Comparison of ENCODE assay signal across 7 mouse cellular contexts in the genomic region with DNA sequence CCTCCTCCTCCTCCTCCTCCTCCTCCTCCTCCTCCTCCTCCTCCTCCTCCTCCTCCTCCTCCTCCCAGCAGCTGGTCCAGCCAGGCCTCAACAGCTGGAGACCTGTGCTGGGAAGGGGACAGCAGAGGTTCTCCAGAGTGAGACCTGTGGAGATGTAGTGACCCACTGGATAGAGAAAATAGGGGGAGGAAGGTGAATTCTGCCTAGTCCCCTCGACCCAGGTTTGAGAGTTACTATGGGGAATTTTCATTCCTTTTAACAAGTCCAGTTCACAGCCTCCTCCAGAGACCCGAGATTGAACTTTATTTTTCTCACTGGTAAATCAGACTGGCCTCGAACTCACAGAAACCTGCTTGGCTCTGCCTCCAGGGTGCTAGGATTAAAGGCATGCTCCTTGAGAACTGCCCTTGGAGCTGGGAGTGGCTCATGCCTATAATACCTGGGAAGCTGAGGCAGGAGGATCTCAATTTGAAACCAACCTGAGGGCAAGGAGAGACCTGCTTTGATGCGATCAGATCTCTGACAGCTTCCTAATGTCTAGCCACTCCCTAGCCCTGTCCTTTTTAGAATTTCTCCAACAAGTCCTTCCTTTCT. TPM values are rescaled to one million over a fixed set of nuclear protein-coding genes. Genes with fewer than 3 reads are reported as not detected.
A peak's percentile ranks its signal among the peaks of the same experiment; 100 is the strongest.
DNase-seq lines count a peak whose midpoint lies in the region; ATAC-seq and TF ChIP-seq lines count a peak whose summit lies in the region.

No protein-coding gene starts in this region.

- peak overlapping the region; percentile 100 for H3K4me2 ChIP-seq in forebrain, embryonic 14.5 days (ENCODE audit: low read length)
- H3K4me2 ChIP-seq in limb, embryonic 11.5 days (ENCODE audit: low read depth, severe bottlenecking) = no peak overlapping the region
- peak overlapping the region; percentile 92; the same call in 1 of the 2 replicates for H3K4me2 ChIP-seq in stomach, embryonic 14.5 days (replicated peaks; ENCODE audit: low read depth, low read length)

- no peaks in the 10 kb centered on the region for H3K36me3 ChIP-seq in forebrain, embryonic 14.5 days (ENCODE audit: control insufficient read depth, insufficient read depth, low read length)
- no peaks in the 10 kb centered on the region for H3K36me3 ChIP-seq in limb, embryonic 11.5 days (ENCODE audit: control insufficient read depth, insufficient read depth, low read length)
- no peaks in the 10 kb centered on the region for H3K36me3 ChIP-seq in stomach, embryonic 14.5 days (ENCODE audit: control insufficient read depth, insufficient read depth, low read length)

- TF ChIP-seq CTCF in lung, adult 2 months (IDR thresholded peaks at IDR 0.05; ENCODE audit: insufficient read depth, low read length) = no peak

- H3K4me1 ChIP-seq in lung, adult 2 months (ENCODE audit: control insufficient read depth, insufficient read depth, low read length) = peaks cover 2% of the 10 kb centered on the region; the same call in 1 of the 2 replicates
- H3K4me1 ChIP-seq in forebrain, embryonic 14.5 days (ENCODE audit: control insufficient read depth, insufficient read depth, low read length) = peaks cover 2% of the 10 kb centered on the region; the same call in 1 of the 2 replicates
- peaks cover 9% of the 10 kb centered on the region; the same call in 1 of the 2 replicates for H3K4me1 ChIP-seq in limb, embryonic 11.5 days (ENCODE audit: control insufficient read depth, insufficient read depth, low read length)
- H3K4me1 ChIP-seq in stomach, embryonic 14.5 days (ENCODE audit: control insufficient read depth, insufficient read depth, low read length) = peaks cover 13% of the 10 kb centered on the region

- peaks cover 4% of the 10 kb centered on the region; the same call in 1 of the 2 replicates for H3K9me3 ChIP-seq in forebrain, embryonic 14.5 days (replicated peaks; ENCODE audit: control insufficient read depth, low read length)
- no peaks in the 10 kb centered on the region for H3K9me3 ChIP-seq in limb, embryonic 11.5 days (ENCODE audit: control insufficient read depth, low read length)
- no peaks in the 10 kb centered on the region for H3K9me3 ChIP-seq in stomach, embryonic 14.5 days (ENCODE audit: control insufficient read depth, low read depth, low read length)

- TF ChIP-seq POLR2A in lung, adult 2 months (IDR thresholded peaks at IDR 0.05; ENCODE audit: borderline replicate concordance, extremely low read depth, low read depth, low read length) = no peak

- peak; percentile 27 for DNase-seq in lung, adult 2 months
- DNase-seq in lung, postnatal 14 days = no peak
- peak; percentile 12 for DNase-seq in forebrain, embryonic 14.5 days (ENCODE audit: low spot score)
- no peak for DNase-seq in limb, embryonic 11.5 days (ENCODE audit: low spot score)
- no peak for DNase-seq in layer of hippocampus, postnatal 10 days (ENCODE audit: low spot score in 2 of 2)
- no peak for DNase-seq in adrenal gland, postnatal 10 days

- no peak for ATAC-seq in forebrain, embryonic 14.5 days
- no peak for ATAC-seq in limb, embryonic 11.5 days (ENCODE audit: insufficient number of reproducible peaks, low FRiP score, low TSS enrichment, low read depth)
- peak; percentile 33; the same call in 1 of the 2 replicates for ATAC-seq in stomach, embryonic 14.5 days (ENCODE audit: insufficient number of reproducible peaks, insufficient read depth, low FRiP score, low read depth)

- no peak overlapping the region for H3K27ac ChIP-seq in forebrain, embryonic 14.5 days (ENCODE audit: low read depth, low read length)
- H3K27ac ChIP-seq in limb, embryonic 11.5 days (replicated peaks; ENCODE audit: low read depth, low read length) = no peak overlapping the region
- no peak overlapping the region for H3K27ac ChIP-seq in stomach, embryonic 14.5 days (ENCODE audit: low read length)

- H3K9ac ChIP-seq in forebrain, embryonic 14.5 days (ENCODE audit: low read length) = no peak overlapping the region
- no peak overlapping the region for H3K9ac ChIP-seq in limb, embryonic 11.5 days (ENCODE audit: low read length)
- H3K9ac ChIP-seq in stomach, embryonic 14.5 days (replicated peaks; ENCODE audit: low read depth, low read length) = no peak overlapping the region

- WGBS in lung, adult 2 months = 58% methylated on average over 4 of the region's 4 CpGs
- 55% methylated on average over 4 of the region's 4 CpGs for WGBS in forebrain, embryonic 14.5 days
- WGBS in limb, embryonic 11.5 days = 61% methylated on average over 4 of the region's 4 CpGs
- WGBS in stomach, embryonic 14.5 days = 58% methylated on average over 4 of the region's 4 CpGs

- peak overlapping the region; percentile 48 for H3K4me3 ChIP-seq in lung, adult 2 months (replicated peaks; ENCODE audit: extremely low read depth, low read depth, low read length)
- peak overlapping the region; percentile 73 for H3K4me3 ChIP-seq in forebrain, embryonic 14.5 days (ENCODE audit: low read depth, low read length)
- peak overlapping the region; percentile 74; the same call in 1 of the 2 replicates for H3K4me3 ChIP-seq in limb, embryonic 11.5 days (ENCODE audit: low read depth, low read length)
- 0 out of 2 replicates have a peak overlapping the region, but pooled peaks have one; percentile 76 for H3K4me3 ChIP-seq in stomach, embryonic 14.5 days (ENCODE audit: low read depth, low read length)

- H3K27me3 ChIP-seq in forebrain, embryonic 14.5 days (replicated peaks; ENCODE audit: control insufficient read depth, insufficient read depth, low read length) = no peaks in the 10 kb centered on the region
- H3K27me3 ChIP-seq in limb, embryonic 11.5 days (ENCODE audit: control insufficient read depth, insufficient read depth, low read length) = no peaks in the 10 kb centered on the region
- no peaks in the 10 kb centered on the region for H3K27me3 ChIP-seq in stomach, embryonic 14.5 days (ENCODE audit: control insufficient read depth, insufficient read depth, low read length)

RNA-seq across cellular contexts. Expression of a gene that starts 0.5 kb away (rescaled TPM):
- 134 and 144 TPM in 2 replicates for polyA plus RNA-seq in lung, adult 2 months (2012; rRNA removed)
- 4.2 and 4.3 TPM in 2 replicates for polyA plus RNA-seq in forebrain, embryonic 14.5 days (2014; fragmentation: Nextera tagmentation; extraction: Ambion mirVana)
- polyA plus RNA-seq in limb, embryonic 11.5 days (2014; fragmentation: Nextera tagmentation; extraction: Ambion mirVana) = 5.7 and 6.0 TPM in 2 replicates
- 8.2 and 8.5 TPM in 2 replicates for polyA plus RNA-seq in stomach, embryonic 14.5 days (2014; fragmentation: Nextera tagmentation; extraction: Ambion mirVana)
- total RNA-seq in layer of hippocampus, postnatal 10 days (2021) = 10 to 100 TPM in 1 of 2 experiments, 1 to 10 TPM in 1; 9.2 to 10.3 TPM
- total RNA-seq in adrenal gland, postnatal 10 days (2021) = 10 to 100 TPM; 18.5 to 23.2 TPM

Comparison
In these comparisons a context has a peak if more than half of its experiments do, and no peak if none do; other contexts are left out.
1. DNase-seq: peak in lung, adult 2 months (single experiment) and forebrain, embryonic 14.5 days (single experiment); none in lung, postnatal 14 days (single experiment), limb, embryonic 11.5 days (single experiment), layer of hippocampus, postnatal 10 days (0 of 2) and adrenal gland, postnatal 10 days (single experiment).
2. RNA of a gene that starts 0.5 kb away (polyA plus RNA-seq): 134 to 144 TPM in lung, adult 2 months; 8.2 to 8.5 TPM in stomach, embryonic 14.5 days, 5.7 to 6.0 TPM in limb, embryonic 11.5 days and 4.2 to 4.3 TPM in forebrain, embryonic 14.5 days; every median in the first group is over 10 times any median in the second.
3. Peak in every context shown above with its lines, with median percentiles within 50 percentile points of each other: H3K4me3 ChIP-seq.